In genomic region chr1:167240361-167240760, GRCm38 (mm10) we compare ENCODE assay signal across 11 mouse cellular contexts. TPM values are rescaled to one million over a fixed set of nuclear protein-coding genes. Genes with fewer than 3 reads are reported as not detected.
A peak's percentile ranks its signal among the peaks of the same experiment; 100 is the strongest.
DNase-seq lines count a peak whose midpoint lies in the region; ATAC-seq and TF ChIP-seq lines count a peak whose summit lies in the region.
"Had no signal": no experiment of that assay in that cellular context is flagged by ENCODE, and none has a peak within 500 bp of the region (broad histone marks: within the 10 kb centered on the region; RNA-seq: fewer than 3 reads in every experiment).

No protein-coding gene starts in this region.

- H3K9me3 ChIP-seq in forebrain, postnatal 0 days (ENCODE audit: low read length) = no peaks in the 10 kb centered on the region
- no peaks in the 10 kb centered on the region for H3K9me3 ChIP-seq in heart, embryonic 11.5 days (replicated peaks; ENCODE audit: control insufficient read depth, low read length)
- H3K9me3 ChIP-seq: heart, embryonic 15.5 days had no signal

- DNase-seq in lung, postnatal 10 days = peak; percentile 44
- no peak for DNase-seq in lung, adult 18-20 months
- DNase-seq in cerebellum, postnatal 10 days = peak; percentile 79 to 84
- DNase-seq in forebrain, postnatal 0 days = no peak
- peak; percentile 72 for DNase-seq in retina, postnatal 1 day
- DNase-seq in adrenal gland, postnatal 36 days = no peak
- DNase-seq: kidney, adult 2 months had no signal

- no peaks in the 10 kb centered on the region for H3K27me3 ChIP-seq in forebrain, postnatal 0 days (ENCODE audit: insufficient read depth, low read length)
- no peaks in the 10 kb centered on the region for H3K27me3 ChIP-seq in heart, embryonic 11.5 days (ENCODE audit: control insufficient read depth, insufficient read depth, low read length)
- H3K27me3 ChIP-seq: heart, embryonic 15.5 days had no signal

- no peak overlapping the region for H3K4me2 ChIP-seq in forebrain, postnatal 0 days (ENCODE audit: low read depth)
- no peak overlapping the region for H3K4me2 ChIP-seq in heart, embryonic 11.5 days
- H3K4me2 ChIP-seq: heart, embryonic 15.5 days; lung, embryonic 14.5 days had no signal

- H3K4me3 ChIP-seq in forebrain, postnatal 0 days (ENCODE audit: low read depth, low read length) = no peak overlapping the region
- no peak overlapping the region for H3K4me3 ChIP-seq in heart, embryonic 11.5 days (ENCODE audit: low read depth, low read length)
- H3K4me3 ChIP-seq: erythroblast, embryonic 14.5 days; heart, embryonic 15.5 days had no signal

- peaks cover 10% of the 10 kb centered on the region; the same call in 1 of the 2 replicates for H3K4me1 ChIP-seq in forebrain, postnatal 0 days (ENCODE audit: insufficient read depth)
- H3K4me1 ChIP-seq in heart, embryonic 11.5 days (ENCODE audit: control insufficient read depth, insufficient read depth, low read length) = peaks cover 55% of the 10 kb centered on the region

- 39% methylated on average over 5 of the region's 5 CpGs for WGBS in forebrain, postnatal 0 days
- WGBS in heart, embryonic 11.5 days (ENCODE audit: insufficient replicate concordance) = 42% methylated on average over 5 of the region's 5 CpGs

- H3K36me3 ChIP-seq in forebrain, postnatal 0 days (ENCODE audit: insufficient read depth) = peaks cover 10% of the 10 kb centered on the region
- no peaks in the 10 kb centered on the region for H3K36me3 ChIP-seq in heart, embryonic 11.5 days (ENCODE audit: control insufficient read depth, insufficient read depth, low read length)

- H3K27ac ChIP-seq in forebrain, postnatal 0 days (ENCODE audit: low read depth, low read length) = peak overlapping the region; percentile 40; the same call in 1 of the 2 replicates
- no peak overlapping the region for H3K27ac ChIP-seq in heart, embryonic 11.5 days (ENCODE audit: low read depth, low read length)
- H3K27ac ChIP-seq: heart, embryonic 15.5 days had no signal

- TF ChIP-seq CTCF in forebrain, postnatal 0 days (IDR thresholded peaks at IDR 0.05; ENCODE audit: low read depth) = no peak

- ATAC-seq in forebrain, postnatal 0 days = no peak
- no peak for ATAC-seq in heart, embryonic 11.5 days (replicated peaks; ENCODE audit: insufficient number of reproducible peaks, low FRiP score, low TSS enrichment)

- no peak overlapping the region for H3K9ac ChIP-seq in forebrain, postnatal 0 days
- H3K9ac ChIP-seq in heart, embryonic 11.5 days (ENCODE audit: low read depth, low read length) = no peak overlapping the region
- H3K9ac ChIP-seq: heart, embryonic 15.5 days; lung, embryonic 14.5 days had no signal

RNA-seq across cellular contexts. Expression of gene Uck2, which starts 44.8 kb away (rescaled TPM):
- 80.7 and 82.2 TPM in 2 replicates for total RNA-seq in forebrain, postnatal 0 days (2014; rRNA removed)
- polyA plus RNA-seq in forebrain, postnatal 0 days (2015; fragmentation: Nextera tagmentation; extraction: Ambion mirVana) = 48.2 and 59.3 TPM in 2 replicates
- 66.6 and 71.2 TPM in 2 replicates for polyA plus RNA-seq in heart, embryonic 11.5 days (2014; fragmentation: Nextera tagmentation; extraction: Ambion mirVana)
- total RNA-seq in adrenal gland, postnatal 36 days (2021) = 10 to 100 TPM; 60.6 to 65.0 TPM

Comparison
In these comparisons a context has a peak if more than half of its experiments do, and no peak if none do; other contexts are left out.
1. DNase-seq: peak in lung, postnatal 10 days (single experiment), cerebellum, postnatal 10 days (2 of 2) and retina, postnatal 1 day (single experiment); none in lung, adult 18-20 months (0 of 2), forebrain, postnatal 0 days (single experiment) and adrenal gland, postnatal 36 days (0 of 2).